Mouse (Mus musculus) T-cell, adult 2 months (primary cell): ENCODE data around the gene Tead3.

Experiments used
- DNase-seq: peaks from one replicate; pipeline ENCODE4 v3.0.0; 2022; ENCODE audit warnings: low spot score

The Tead3 gene

DNA sequence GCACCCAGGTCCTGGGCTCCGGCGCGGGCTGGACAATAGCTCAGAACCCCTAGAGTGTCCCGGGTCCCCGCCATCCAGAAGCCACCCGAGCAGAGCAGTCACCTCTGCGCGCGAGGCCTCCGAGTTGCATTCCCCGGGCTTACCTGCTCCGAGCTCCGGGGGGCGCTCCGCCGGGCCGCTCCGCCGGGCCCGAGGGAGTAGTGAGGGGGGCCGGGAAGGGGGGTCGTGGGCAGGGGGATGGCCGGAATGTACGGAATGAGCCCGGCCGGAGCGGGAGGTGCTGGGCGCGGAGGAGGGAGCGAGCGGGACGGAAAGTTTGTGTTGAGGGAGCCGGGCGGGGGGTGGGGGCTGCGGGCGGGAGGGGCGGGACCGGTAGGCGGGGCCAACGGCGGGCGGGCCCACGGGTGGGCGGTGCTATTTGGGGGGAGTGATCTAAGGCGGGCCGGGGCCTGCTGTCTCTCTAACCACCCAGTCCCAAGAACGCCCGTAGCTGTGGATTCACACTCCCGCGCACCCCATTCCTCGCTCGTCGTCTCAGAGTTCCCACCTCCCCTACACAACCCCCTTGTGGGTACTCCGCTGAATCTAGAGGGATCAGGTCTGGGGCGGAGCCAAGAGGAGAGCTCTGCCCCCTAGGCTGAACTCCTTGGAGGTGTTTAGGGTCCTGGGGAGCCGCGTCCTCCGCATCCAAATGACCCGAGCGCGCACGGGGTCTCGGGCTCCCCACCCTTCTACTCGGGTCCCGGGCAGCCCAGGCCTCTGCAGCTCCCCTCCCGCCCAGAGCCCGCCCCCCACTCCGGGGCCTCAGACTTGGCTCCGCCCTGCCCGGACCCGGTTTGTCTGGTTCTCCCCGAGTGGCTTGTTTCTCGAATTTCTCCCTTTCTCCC, at the start of gene Tead3:
Gene Tead3 (minus strand): TSS at position 352 of the 887 bp plus-strand sequence.
- DNase-seq, result peak; percentile 41

DNA sequence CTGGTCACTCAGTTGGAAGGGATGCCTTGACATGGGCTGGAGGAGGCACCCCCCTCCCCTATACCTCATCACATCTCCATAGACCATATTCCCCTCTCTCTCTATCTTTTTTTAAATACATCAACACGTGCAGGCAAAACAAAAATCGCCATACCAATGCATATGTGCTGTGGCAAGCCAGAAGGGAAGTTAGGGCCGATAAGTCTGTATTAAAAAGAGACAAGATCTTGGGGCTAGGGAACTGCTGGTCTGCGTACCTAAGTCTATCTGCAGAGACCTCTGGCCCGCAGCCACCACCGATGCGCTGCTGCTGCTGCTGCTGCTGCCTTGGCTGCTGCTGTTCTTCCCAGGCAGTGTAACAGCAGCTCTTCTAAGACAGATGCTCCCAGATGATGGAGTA, 44.4 kb upstream of the Tead3 start:
- DNase-seq, result no peak

DNA sequence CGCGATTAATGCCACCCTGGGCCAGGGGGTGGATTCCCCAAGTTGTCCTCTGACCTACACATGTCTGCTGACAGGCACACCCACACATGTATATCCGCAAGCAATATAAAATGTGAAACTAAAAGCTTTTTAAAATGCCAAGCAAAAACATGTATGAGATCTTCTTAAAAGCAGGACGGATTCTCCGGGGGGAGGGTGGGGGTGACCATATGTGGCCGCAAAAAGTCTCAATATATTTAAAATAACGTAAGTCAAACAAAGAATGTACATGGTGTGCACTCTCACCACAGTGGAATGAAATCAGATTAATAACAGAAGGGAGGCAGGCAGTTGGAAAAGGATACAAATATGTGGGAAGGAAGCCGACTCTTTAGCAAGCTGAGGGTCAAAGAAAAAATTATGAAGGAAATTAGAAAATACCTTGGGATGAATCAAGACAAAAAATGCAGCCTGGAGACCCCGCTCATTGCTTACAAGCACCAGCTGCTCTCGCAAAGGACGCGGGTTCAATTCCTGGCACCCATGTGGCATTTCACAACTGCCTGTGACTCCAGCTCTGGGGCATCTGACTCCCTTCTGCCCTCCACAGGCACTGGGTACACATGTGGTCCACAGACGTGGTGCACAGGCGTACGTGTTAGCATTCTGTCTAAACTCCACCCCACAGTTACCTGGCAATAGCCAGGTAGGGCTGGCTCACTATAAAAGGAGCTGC, 43.6 kb upstream of the Tead3 start:
- DNase-seq, result no peak

DNA sequence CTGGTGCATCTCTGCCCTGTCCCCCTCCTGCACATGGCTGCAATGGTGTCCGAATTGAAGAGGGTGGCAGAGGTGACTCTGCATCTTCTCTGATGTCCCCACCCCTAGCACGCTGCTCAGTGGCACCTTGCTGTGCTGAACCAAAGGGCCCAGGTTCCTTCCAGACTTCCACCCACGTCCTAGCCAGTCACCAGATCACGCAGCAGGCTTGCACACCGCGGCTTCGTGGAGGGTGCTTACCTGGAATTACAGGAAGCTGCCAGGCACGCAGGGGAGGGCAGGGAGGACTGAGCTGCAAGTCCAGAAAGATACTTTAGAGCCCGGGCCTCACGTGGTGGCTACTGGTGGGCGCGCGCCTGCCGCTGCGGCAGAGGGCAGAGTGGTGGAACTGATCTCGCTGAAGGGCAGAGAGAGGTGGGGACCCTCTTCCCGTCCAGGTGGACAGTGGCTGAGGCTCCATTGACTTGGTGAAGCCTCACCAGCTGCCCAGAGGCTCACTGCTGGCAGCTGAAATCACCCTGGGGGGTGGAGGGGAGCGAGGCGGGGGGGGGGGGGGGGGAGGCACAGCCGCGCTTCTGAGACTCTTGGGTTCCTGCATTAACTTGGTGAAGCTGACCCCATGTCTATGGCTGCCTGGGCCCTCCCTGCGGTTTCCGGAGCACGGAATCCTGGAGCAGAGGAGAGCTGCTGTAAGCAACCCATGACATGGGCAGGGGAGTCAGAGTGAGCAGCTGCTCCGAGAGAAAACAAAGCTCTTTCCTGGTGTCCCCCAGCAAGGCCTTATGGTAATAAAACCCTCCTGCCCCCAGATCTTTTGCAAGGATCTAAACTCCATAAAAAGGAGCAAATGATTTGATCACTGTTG, 41.2 kb upstream of the Tead3 start:
- no peak for DNase-seq

DNA sequence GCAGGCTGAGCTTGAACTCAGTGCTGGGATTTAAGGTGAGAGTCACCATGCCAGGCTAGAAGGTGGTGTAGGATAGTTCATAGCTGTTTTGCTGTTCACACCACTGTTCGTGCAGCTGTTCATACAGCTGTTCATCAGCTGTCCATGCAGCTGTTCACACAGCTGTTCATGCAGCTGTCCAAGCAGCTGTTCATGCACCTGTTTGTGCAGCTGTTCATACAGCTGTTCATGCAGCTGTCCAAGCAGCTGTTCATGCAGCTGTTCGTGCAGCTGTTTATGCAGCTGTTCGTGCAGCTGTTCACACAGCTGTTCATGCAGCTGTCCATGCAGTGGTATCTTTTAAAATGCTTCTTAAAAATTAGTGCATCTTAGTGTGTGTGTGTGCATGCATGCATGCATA, 37.9 kb upstream of the Tead3 start:
- DNase-seq, result no peak

DNA sequence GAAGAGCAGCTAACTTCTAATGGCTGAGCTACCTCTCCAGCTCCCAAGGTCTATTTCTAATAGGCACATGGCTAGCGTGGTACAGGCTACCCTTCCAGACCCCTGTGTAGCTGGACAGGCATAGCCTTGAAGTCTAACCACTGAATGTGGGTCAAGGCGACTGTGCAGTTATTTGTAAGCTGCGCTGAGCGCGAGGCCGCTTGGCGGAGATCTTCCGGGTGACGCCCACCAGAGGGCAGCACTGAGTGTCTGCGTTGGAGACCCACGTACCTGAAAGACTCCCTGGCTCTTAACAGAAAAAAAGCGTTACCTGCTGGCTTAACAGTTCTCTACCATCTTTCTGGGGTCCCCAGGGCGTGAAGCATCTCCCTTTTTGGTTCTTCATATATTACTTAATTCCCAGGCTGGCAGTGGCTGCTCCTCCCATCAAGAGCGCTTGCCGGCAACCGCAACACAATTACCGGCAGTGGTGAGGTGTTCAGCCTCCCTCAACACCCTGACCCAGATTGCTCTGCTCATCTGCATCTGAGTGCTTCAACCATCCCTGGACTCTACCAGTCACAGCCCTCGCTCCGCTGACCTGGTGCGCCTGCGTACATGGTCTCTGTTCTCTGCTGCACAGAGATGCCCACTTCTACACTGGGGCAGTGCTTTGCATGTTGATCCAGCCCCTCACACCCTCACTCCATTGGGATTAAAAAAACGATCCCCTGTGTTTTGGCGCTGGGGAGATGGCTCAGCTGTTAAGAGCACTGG, 35.7 kb upstream of the Tead3 start:
- DNase-seq, result peak; percentile 79

DNA sequence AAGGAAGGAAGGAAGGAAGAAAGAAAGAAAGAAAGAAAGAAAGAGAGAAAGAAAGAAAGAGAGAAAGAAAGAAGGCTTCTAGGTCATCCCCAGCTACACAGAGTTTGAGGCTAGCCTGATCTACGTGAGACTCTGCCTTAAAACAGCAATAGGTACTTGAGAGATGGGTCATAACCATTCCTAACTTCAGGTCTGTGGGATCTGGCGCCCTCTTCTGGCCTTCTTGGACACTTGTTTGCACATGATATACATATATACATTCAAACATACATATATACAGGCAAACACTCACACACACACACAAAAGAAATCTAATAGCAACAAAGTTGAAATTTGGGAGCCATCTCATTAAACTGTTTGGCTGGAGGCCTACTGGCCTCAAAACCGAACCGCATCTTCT, 33.7 kb upstream of the Tead3 start:
- no peak for DNase-seq

DNA sequence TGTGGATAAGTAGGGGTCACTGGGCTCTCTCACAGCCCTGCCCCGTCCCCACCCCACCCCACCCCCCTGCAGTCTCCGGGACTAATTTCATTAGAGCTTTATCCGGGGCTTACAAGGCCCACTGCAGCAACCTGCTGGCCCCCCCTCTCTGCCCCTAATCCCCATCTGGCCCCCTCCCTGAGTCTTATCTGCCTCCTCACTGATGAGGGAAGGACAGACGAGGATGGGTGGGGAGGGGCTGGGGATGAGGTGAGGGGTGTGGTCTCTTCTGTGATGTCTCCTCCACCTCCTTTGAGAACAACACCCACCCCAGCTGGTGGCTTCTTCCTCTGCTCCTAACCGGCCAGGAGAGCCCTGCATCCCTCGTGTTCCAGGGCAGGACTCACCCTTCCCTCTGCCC, 29.6 kb upstream of the Tead3 start:
- no peak for DNase-seq

DNA sequence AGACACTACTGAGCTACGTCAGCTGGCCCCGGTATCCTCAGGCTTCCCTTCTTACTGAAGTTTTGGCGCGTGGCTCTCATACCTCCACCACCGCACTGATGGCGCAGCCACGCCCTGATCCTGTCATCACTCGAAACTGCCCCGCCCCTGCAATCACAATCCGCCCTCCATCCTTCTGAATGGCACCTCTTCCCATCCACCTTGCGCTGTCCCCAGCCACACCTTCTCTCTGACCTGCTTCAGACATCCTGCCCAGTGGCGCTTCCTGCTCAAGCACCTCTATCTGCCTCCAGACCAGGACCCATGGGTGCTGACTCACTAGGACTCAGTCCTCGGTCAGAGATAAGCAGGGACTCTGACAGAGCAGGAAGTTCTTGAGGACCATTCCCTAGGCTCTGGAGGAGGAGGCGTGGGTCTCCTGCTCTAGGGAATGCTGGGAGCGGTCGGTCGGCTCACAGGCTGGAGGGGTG, 25.0 kb upstream of the Tead3 start:
- peak; percentile 56 for DNase-seq

DNA sequence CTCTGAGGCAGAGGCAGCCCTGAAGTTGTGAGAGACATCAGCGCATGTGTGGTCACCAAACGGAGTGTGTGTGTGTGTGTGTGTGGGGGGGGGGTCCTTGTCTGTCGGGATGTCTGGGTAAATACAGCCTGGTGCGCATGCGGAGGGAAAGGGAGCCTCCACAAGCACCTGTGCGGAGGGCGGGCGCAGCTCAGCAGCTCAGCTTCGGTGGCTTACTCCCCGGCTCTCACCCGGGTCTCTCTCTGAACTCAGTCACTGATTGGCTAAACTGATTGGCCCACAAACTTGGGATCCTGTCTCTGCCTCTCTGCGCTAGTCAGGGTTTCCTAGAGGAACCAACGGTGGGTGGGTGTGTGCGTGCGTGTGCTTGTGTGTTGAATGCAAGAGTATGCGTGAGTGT, 23.9 kb upstream of the Tead3 start:
- no peak for DNase-seq

DNA sequence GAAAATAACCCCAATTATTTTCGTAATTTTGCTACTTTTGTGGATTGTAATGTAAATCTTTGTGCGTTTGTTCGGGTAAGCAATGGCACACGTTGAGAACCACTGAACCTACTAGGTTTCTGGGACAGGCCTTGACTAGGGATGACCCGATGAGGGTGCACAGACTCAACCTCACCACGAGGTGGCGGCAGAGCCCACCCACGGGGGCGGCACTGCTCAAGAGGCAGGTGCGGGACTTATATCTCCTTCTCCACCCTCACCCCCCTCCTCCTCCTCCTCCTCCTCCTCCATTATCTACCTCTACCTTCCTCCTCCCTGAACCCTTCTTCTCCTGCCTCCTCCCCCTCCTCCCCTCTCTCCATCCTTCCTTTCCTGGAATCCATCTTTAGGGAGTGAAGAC, 23.2 kb upstream of the Tead3 start:
- peak; percentile 65 for DNase-seq

DNA sequence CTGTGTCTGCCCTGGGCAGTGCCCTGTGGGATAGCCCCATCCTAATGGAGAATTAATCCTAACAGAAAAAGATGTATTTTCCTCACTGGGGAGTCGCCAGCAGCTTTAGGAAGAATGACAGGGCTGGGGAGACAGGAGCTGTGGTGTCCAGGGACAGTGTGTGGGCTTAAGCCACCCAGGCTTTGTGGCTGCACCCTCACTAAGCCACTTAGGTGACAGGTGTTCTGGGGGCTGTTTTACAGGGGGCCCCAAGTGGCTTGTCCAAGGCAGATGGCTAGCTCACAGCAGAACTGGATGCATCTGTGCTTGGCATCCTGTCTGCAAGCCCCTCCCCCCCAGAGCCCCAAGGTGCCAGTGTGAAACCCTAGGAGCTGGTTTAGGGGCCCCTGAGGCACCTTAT, 21.3 kb upstream of the Tead3 start:
- no peak for DNase-seq

DNA sequence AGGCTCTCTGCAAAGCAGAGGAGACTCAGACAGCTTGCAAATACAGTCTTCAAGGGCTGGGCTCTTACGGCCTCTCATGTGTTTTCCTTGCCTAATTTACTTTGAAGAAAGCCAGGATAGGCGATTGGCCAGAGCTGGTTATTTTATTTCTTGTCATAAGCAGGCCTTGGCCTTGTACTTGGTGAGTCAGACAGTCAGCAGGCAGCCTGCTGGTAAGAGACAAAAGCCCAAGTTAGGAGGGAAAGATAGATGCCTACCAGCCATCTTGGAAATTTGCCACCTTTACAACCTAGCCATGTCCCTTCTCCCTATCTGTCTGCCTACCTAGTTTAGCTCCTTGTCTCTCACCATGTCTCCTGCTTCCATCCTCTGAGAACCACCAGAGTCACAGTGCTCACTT, 20.7 kb upstream of the Tead3 start:
- no peak for DNase-seq

DNA sequence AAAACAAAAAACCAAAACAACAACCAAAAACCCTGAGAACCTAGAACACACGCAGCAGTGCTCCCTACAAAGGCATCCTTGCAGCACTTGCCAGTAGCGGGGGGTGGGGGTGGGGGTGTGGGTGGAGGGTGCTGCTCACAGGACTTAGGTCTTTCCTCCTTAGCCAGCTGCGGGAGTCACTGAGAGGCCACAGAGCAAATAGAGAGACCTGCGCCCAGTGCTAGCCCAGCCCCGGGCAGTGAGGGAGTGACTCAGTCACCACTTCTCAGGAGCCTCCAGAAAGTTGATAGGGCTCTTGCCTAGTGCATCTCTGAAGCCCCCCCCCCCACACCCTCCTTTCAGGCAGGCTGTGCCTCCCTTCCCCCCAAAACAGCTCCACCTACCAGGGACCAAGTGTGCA, 18.4 kb upstream of the Tead3 start:
- no peak for DNase-seq

DNA sequence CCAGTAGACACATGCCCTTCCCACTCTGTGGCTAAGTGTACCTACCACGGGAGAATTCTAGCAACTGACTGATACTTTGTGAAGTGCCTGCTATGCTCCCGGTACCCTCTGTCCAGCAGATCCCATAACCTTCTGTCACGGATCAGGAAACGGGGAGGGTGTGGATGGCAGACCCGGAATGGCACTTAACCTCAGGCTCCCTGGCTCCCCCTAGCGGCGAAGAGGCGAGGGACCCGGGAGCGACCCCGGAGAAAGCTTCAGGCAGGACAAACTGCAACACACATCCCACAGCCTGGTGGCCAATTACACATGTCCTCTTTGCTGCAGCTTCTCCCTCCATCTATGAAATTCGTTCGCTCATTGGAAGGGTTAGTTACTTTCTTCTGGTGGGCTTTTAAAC, 17.8 kb upstream of the Tead3 start:
- DNase-seq, result peak; percentile 63

DNA sequence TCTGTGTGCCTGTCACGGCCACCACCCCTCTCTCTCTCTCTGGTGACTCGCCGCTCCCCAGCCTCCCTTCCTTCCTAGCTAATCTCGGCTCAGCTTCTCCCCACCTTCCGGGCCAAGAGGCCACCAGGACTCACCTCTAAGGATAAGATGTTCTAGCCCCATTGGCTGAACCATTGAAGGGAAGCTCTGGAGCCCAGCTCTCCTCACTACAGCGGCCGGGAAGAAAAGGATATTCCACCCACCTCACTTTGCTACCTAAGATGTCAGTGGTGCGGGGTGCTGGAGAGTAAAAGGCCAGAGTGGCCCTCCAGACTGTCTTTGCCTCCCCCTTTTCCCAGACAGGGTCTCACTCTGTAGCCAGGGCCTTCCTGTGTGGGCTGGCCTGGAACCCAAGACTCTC, 14.5 kb upstream of the Tead3 start, which contains the start of gene Tulp1:
Gene Tulp1 (minus strand): TSS at position 101 of the 400 bp plus-strand sequence.
- DNase-seq, result no peak

DNA sequence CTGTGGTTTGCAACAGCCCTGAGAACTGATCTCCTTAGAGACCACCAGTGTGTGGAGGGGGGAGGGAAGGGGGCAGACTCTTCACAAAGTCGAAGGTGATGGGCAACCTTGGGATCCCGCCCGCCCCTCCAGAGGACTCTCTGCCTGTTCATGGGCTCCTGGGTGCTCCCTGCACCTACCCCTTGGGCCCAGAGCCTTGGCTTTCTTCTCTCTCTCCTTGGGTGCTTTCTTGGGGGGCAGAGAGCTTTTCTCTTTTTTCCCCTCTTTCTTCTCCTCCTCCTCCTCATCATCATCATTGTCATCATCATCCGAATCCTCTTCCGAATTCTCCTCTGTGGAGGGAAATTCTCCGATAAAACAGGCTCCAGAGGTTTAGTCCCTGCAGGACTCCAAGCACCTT, 12.9 kb upstream of the Tead3 start:
- DNase-seq, result no peak

DNA sequence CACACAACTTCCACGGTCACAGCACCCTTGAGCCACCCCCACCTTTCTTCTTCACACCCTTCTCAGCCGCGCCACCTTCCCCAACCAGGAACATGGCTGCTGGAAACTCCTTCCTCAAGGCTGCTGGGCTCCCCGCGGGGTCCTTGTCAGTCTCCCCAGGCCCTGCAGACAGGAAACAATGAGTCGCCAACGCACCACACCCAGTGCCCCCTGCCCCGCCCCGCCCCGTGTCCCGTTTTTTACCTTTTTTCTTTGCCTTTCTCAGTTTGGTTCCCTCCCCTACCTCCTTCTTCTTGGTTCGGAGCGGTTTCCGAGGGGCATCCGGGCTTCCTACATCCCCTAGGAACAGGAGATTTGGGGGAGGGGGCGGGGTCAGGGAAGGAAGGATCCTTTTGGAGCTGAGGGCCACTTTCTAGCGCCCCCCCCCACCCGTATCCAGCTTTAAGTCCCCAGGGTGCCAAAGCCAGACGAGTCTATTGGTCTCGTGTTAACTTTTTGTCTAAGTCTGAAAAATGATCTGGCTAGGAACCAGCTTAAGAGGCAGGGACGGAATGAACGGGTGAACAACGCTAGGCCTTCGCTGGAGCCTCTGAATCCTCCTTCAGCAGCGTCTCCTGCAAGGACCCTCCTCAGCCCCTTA, 12.2 kb upstream of the Tead3 start:
- no peak for DNase-seq

DNA sequence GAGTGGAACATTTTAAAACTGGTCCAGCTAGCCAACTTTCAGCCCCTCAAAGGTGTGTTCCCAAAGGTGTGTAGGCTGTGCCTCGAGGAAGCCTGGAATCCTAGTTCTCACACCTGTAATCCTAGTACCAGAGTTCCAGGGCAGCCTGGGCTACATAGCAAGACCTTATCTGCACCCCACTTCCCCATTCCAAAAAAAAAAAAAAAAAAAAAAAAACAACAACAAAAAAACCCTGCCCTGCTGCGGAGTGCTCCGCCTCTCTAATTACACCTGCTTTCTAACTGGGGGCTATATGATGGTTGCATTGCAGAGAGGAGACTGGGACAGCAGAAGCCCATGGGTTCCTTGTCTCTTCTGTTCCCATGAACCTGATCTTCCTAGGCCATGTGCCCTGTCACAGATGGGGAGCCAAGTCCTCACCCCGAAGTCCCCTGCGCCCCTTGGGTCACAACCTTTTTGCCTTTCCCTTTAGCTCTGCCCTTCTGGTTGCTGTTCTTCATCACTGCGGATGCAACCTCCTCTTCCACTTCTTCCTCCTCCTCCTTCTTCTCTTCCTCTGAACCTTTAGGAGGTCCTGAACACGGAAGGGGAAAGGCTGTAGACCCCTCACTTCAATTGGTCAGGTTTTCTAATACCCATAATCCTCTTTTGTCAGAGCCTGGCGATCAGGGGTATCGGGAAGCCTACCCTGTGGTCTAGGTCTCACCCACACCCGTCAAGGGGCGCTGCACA, 11.5 kb upstream of the Tead3 start:
- no peak for DNase-seq

DNA sequence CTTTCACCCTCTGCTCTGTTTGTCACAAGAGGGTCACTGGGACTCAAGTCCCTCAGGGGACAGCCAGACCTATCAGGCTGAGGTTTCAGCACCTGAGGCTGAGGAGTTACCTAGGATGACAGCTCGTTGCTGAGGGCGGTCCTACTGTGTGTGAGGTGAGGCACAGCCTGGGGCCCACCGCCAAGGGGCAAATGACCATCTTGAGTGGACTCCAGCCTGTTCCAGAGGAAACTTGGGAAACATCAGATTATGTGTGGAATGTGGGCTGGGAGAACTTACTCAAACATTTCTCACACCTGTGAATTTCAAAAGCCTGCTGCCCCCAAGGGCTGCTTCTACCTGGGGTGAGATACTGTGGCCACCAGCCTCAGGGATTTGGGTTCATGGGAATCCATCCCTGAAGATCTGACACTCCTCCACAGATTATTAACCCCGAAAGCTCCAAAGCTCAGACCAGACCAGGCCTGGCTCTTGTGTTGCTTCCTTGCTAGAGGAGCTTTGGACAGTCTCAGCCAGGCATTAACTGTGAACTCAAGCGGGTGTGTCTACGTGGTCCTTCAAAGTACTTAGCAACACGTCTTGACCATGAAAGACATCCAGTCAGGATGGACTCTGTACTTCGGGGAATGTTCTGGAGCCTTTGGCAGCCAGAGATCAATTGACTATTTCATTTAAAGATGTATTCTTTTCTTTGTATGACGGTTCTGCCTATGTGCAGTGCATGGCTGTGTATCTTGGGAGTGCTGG, 10.1 kb upstream of the Tead3 start:
- no peak for DNase-seq
